Mouse (Mus musculus) gastrocnemius, postnatal 14 days (tissue): ENCODE data around the gene Slc25a39. TPM values are rescaled to one million over a fixed set of nuclear protein-coding genes. Genes with fewer than 3 reads are reported as not detected.
"Not testable (repeated sequence)": the region's sequence is repeated elsewhere in the genome, so short reads cannot be mapped to it uniquely, and the experiment has no call there.

ENCODE experiments used
- DNase-seq: peaks from one replicate; pipeline ENCODE4 v3.0.0; 2021; ENCODE audit warnings: mixed read lengths
- intact Hi-C: fragments of 180-260 bp; cut with DNase I; formaldehyde crosslinking; loops from one replicate; pipeline ENCODE4 v1.15.1; 2025; ENCODE audit warnings: low total_unique reads
- total RNA-seq, 2 experiments: library from RNA; stranded (reverse); gene quantifications; 2 replicates each; pipeline ENCODE4 v1.2.3; 2021

Gene Slc25a39
- total RNA-seq, 2 experiments from 2014 or later, result 46.6 to 48.9 TPM

DNA sequence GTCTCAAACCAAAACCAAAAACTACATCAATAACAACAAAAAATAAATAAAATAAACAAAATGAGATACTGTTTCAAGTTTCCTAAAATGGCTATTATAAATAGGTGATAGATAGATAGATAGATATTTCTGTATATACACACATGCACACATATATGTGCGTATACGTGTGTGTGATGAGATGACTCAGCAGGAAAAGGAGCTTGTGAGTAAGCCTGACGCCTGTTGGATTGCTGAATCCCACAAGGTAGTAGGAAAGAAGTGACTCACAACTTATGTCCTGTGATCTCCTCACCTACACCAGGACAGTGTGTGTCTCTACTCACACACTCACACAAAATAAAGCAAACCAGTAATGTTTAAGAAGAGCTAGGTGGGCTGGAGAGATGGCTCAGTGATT, 25.0 kb downstream of the Slc25a39 start:
- no peak for DNase-seq
- intact Hi-C loops, result no loop called here

DNA sequence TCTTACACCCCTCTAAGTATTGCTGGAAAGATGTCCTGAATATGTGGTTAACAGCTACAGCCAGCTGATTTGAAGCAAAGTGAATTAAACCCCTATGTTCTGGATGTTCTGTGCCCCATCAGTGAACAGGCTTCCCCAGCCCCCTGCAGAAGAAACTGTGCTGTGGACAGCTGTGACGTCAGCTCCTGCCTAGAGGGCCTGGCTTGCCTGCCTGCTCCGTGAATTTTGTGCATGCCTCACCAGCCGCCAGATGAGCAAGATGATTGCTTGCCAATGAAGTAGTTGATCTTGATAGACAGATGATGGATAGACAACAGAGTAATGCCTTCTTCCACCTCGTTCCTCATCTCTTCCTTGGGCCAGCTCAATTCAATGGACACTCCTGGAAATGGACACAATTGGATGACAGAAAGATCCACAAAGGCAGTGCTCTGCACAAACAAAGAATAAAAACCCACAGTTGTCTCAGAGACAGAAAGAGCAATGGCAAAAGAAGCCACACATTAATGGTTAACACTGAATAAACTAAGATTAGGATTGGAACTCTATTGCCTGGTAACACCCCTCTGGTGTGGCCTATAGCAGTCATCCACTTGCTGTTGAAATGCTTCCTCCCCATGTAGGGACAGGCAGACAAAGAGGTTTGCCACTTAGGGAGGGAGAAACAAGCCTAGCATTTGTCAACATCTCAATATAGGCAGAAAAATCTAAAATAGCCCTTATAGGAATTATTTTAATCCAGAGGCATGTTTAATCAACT, 26.2 kb downstream of the Slc25a39 start:
- intact Hi-C loops, result no loop called here
- no peak for DNase-seq

DNA sequence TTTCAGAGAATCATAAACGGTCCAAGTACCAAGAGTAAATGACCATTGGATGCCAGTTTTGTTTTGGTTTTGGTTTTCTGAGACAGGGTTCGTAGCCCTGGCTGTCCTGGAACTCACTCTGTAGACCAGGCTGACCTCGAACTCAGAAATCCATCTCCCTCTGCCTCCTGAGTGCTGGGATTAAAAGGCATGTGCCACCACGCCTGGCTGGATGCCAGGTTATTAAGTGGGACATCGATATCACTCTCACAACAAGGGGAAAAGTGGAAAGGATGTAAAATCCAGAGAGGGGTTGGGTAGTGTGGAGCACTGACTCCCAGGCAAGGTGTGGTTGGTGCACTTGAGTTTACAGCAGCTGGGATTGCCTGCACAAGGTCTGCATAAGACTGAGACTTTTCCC, 27.7 kb downstream of the Slc25a39 start:
- intact Hi-C loops, result no loop called here
- DNase-seq, result no peak

DNA sequence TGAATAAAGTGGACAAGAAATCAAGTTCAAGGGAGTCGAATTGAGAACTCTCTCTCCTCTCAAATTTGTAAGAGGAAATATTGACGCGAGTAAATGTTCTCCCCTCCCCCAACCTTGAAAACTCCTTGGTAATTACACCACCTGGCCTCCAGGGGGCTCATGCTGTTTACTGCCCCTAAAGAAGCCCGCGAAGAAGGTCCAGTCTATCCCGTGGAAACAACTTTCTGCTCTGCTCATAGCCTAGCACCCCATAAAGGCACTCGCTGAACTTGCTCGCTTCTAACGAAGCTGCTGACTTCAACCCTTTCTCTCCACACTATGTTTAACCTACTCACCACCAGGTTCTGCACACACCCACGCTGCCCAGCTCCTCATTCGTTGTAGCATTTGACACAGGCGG, 30.6 kb downstream of the Slc25a39 start:
- no peak for DNase-seq
- intact Hi-C loops, result no loop called here

DNA sequence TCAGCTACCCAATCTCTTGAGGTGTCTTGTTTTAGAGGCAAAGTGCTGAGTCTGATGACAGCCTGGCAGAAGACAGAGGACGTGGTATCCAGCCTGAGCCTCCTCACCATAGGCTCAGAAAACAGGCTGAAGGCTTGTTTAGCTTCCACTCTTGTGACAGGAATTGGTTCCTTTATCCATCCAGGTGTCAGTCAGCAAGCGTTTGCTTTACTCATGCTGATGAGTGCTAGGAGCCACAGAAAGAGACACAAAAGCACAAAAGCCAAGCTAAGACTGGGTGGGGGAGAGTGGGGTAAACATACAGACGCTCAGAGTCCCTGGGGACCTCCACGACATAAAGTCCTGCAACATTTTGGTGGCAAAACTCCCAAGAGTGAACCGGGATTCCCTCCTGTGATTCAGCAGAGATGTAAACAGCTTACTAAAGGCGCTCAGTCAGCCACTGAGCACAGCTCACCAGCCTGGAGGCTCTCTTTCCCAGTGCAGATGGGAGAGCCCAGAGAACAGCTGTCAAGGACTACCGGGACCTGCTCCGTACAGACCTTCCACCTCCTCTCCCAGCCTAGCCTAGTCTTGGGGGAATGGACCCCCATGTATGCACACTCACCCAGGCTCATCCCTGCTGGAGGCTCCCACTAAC, 31.4 kb downstream of the Slc25a39 start:
- no peak for DNase-seq
- intact Hi-C loops, result no loop called here

DNA sequence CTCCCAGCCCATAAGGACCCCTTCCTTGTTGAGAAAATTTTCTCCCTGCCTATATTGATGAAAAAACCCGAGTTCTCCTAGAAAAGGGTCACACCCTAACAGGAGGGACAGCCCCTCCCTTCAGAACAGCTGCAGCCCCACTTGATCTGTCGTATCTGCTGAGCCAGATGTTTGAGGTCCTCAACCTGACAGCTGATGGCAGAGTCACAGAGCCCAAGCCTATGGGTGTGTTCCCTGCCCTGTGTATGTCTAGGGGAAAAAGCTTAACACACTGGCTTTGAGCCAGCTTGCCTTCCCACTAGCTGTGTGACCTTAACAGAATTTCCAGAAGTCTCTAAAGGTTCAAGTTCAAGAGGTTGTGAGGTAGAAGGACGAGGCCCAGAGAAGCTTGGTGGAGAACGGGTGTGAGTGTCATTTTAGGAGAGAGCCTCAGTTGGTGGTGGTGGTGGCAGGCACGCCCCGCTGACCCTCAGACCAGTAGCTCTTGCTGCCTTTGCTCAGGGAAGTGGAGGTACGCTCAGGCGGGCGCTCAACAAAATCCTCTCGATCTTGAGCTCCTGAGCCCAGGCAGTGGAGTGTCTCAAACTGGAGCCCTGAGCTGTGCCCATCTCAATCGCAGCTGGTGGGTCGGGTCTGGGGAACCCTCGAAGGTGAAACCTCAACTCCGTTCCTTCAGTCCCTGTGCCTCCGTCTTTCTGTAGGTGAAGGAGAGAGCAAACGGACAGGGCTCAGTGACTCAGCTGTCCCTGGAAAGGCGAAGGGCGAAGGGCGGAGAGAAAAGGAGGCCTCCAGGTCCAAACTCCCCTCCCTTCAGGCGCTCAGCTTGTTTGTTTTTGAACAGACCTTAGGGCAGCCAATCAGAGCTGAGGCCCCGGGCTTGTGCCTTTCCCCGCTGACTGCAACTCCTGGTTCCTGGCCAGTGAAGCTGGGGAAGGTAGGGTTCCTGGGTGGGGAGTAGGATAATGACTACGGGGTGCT, 32.3 kb downstream of the Slc25a39 start:
- intact Hi-C loops, result no loop called here
- DNase-seq, result peak; percentile 36

DNA sequence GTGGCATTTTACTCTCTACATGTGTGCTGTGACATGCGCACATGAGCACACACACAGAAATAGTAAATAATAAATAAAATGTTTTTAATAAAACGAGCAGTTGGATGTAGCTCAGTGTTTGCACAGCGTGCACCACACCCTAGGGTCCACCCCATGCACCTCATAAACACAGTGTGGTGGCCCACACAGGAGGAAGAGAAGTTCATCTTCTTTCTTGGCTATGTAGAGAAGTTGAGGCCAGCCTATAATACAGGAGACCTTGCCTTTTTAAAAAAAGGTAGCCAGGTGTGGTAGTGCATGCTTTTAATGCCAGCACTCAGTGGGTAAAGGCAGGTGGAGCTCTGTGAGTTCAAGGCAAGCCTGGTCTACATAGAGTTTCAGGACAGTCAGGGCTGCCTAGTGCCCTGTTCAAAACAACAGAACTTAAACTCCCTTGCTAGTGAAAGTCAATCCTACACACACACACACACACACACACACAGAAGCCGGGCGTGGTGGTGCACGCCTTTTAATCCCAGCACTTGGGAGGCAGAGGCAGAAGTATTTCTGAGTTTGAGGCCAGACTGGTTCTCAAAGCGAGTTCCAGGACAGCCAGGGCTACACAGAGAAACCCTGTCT, 33.5 kb downstream of the Slc25a39 start:
- intact Hi-C loops, result no loop called here
- no peak for DNase-seq

DNA sequence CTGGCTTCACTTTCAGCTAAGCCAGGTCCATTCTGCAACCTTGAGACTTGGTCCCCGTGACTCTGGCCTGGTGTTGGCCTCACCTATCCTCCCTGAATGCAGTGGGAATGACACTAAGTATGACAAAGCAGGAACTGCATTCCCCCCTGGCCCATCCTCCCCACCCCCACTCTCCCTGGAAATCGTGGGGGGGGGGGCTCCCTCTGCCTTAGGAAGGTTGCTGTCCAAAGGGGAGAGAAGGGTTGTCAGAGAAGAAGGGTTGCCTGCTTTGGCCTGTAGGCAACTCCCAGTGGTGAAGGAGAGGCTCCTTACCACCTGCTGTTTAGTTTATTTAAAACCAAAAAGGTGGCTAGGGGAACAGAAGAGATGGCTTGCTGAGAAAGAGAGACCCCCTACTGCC, 34.1 kb downstream of the Slc25a39 start:
- DNase-seq, result no peak
- intact Hi-C loops, result no loop called here

DNA sequence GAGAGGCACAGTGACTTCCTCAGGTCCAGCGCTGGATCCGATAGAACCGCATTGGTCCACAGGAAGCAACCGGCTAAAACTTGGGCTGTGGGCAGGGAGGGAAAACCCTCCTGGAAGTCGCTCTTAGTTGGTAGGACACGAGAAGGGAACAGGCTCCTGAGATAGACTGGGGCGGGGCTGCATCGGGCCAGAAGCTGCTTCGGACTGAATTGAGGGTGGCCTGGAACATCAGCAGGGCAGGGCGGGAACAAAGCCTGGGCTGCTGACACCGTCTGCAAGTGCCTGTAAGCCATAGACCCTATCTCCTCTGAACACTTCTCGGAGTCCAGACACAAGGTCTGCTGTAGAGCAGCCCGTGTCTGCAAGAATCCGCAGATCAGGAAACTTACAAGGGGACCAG, 34.8 kb downstream of the Slc25a39 start:
- intact Hi-C loops, result no loop called here

DNA sequence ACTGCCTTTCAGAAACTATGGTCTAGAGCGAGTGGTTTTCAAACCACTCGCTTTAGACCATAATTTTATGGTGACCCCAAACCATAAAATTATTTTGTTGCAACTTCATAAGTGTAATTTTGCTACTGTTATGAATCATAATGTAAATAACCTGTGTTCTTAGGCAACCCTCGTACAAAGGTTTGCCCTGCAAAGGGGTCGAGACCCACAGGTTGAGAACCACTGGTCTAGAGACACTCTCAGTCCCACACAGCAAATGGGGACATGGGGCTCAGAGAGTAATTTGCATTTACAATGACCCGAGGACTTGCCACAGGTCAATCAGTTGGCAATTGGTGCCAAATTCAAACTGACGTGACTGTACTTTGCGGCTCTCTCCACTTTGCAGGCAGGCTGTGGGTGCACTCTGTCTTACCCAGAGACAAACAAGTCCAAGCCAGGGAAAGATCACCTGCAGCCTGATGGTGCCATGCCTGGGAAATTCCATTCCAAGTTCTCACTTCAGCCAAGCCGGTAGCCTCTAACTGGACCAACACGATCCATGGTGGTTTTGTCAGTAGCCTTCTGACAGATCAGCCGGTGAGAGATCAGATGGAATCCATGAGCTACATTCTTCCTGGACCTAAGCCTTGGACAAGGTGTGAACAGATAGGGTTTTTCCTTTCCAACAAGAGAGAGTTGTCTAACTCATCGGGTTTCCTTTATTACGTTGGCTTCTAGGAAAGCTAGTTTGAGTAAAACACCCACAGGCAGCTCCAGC, 35.6 kb downstream of the Slc25a39 start:
- intact Hi-C loops, result no loop called here
- no peak for DNase-seq

More for the DNA sequence above, 34.8 kb downstream of the Slc25a39 start:
- DNase-seq, result no peak

DNA sequence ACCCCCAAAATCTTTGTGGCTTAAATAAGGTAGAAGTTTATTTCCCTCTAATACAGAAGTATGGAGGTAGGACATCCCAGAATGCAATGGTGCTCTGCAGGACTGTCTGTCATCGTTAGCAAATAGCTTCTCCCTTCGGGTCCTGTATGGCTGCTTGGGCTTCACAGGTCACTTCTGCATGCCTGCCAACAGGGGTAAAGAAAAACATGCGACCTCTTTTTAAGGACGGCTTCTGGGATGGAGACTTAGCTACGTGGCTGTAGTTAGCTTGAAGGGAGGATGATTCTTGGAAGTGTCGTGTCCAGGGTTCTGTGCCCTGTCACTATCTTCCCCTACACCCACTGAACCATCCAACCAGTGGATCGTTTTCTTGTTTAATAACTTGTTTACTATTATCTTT, 37.5 kb downstream of the Slc25a39 start:
- no peak for DNase-seq
- intact Hi-C loops, result no loop called here

DNA sequence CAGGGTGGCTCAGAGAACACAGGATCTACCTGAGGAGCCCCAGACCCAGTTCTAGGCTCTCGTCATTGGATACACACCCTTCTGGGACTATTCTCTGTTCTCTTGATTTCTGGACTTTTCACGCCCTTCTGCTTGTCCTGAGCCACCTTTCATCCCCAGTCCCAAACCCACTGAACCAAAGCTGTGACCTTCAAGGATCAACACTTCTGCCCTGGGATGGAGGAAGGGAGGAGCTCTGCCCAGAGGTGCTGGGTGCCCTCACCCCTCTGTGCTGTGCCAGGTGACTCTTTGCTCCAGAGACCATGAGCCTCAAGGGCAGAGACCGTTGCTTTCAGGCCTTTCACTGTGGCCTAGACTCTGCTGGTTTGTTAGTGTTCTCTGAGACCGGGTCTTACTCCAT, 38.5 kb downstream of the Slc25a39 start:
- intact Hi-C loops, result no loop called here
- DNase-seq, result no peak

DNA sequence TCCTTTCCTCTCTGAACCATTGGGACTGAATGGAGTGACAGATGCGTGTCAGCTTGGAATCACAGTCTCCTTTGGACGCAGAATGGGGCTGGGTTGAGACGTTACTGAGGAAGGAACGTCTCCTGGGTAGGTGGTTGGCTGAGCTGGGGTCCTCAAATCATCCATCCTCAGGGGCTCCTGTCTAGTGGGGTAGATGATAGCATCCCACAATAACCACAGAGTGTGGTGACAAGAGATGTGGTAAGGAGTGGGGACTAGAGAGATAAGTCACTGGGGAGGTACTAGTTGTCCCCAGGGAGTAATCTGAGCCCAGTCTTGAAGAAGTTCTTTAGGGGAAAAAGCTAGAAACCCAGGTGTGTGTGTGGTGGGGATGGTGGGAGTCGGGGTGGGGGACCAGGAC, 39.4 kb downstream of the Slc25a39 start:
- intact Hi-C loops, result no loop called here
- no peak for DNase-seq

DNA sequence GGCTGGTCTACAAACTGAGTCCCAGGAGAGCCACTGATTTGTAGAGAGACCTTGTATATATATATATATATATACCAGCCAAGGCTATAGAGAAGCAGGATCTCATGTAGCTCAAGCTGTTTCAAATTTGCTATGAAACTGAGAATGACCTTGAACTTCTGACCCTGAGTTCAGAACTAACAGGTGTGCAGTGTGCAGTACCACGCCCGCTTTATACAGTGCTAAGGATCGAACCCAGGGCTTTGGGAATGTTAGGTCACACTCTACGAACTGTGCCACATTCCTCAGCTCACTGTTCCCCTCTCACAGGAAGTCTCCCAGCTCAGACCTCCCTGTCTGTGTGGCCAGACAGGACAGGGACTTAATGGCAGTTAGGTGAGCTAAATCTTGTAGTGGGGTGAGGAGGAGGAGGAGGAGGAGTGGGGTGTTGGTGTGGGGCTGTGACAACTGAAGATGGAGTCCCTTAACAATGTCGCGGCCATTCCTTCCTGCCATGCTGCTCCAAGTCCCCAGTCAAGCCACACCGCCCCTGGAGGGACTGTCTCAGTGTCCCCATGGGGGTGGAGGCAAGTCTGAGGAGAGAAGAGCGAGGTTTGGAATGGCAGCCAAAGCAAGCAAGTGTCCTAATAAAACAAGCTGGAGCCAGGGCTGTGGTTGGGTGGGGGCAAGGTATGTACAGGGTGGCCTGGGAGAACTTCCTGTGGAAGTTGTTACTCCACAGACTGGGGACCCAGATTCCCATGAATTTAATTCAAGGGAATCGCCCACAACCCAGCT, 40.1 kb downstream of the Slc25a39 start:
- no peak for DNase-seq
- intact Hi-C loops, result no loop called here

DNA sequence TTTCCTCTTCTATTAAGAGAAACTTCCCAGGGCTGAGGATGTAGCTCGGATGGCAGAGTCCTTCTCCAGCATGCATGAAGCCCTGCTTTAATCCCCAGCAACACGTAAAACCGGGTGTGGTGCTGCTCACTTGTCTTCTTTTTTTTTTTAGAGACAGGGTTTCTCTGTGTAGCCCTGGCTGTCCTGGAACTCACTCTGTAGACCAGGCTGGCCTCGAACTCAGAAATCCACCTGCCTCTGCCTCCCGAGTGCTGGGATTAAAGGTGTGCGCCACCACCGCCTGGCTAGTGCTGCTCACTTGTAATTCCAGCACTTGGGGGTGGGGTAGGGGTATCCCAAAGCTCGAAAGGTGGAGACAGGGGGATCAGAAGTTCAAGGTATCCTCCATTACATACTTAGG, 41.6 kb downstream of the Slc25a39 start, which contains the start of gene Slc4a1:
TSS of gene Slc4a1 (minus strand) at position 101 of the 400 bp plus-strand sequence.
- intact Hi-C loops, DNase-seq: not testable (repeated sequence)

DNA sequence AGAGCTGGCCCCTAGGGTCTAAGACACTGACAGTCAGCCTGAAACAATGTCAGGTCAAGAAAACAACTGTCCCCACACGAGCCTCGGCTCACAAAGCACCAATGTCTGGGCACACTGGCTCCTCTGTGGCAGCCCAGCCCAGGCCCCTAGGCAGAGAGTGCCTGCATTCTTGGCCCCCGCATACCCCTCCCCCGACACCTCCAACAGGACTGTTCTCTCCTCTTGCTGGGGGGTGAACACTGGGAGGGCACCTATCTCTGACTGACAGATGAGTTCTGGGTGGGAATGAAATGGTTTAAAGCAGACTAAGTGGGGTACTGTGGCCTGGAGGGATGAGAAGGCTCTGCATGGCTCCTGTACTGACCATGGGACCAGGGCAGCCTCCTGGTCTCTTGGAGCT, 42.0 kb downstream of the Slc25a39 start:
- no peak for DNase-seq
- intact Hi-C loops, result no loop called here

DNA sequence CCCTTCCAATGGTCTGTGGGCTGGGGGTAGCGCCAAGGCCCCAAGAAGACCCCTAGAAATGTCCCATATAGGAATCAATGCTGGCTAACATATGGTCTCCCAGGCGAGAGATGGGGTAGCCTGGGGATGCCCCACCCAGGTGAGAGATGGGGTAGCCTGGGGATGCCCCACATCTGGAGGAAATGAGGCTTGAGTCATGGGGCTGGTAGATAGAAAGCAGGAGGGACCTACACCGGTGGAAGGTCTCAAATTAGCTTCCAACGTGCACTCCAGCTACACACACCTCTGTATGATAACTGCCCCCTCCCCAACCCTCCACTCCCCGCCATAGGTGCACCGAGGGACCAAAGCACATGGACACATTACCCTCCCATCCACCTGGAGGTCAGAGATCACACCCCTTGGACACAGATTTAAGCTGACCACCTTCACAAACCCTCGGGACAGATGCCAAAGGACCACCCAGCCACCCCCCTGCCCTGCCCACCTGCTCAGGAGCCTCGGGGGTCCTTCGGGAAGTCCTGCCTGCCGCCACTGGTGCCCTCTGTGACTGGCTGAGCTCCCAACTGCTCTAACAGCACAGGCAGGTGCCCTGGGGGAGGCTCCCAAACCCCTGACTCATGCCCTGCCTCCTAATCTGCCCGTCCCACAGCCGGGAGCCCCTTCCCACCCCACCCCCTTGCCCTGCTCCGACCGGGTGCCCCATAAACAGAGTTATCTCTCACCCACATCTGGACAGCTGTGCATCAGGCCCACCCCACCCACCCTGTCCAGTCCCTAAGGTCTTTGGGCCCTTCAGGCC, 43.0 kb downstream of the Slc25a39 start:
- intact Hi-C loops, result no loop called here
- no peak for DNase-seq

DNA sequence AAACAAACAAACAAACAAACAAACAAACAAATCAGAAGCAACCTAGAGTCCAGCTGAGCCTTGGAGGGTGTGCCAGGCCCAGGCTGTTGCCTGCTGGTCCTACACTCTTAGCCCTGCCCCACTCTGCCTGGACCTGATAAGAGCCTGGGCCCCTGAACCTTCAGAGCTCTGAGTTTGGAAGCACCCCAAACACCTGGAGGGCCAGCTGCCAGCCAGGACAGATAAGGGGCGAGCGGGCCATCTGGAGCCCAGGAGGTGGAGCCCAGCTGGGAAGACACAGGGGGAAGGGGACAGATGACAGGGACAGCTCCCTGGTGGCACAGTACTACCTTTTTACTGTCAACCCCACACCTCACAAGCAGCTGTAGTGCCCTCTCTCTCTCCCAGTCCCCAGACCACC, 44.1 kb downstream of the Slc25a39 start:
- intact Hi-C loops, result no loop called here
- no peak for DNase-seq
